Mouse (Mus musculus) intestine, embryonic 16.5 days (tissue): Measurements from ENCODE around the gene Tgm2. TPM values are rescaled to one million over a fixed set of nuclear protein-coding genes. Genes with fewer than 3 reads are reported as not detected.

Source experiments
- ATAC-seq: fragments of 200-750 bp; cut with Nextera tagmentation; 2 replicates; pipeline ENCODE4 v1.8.0; 2017; ENCODE audit warnings: moderate TSS enrichment, moderate library complexity
- H3K27ac ChIP-seq: fragments of 300-500 bp; sonication (generic); 2 replicates; pipeline ENCODE4 v1.5.1; 2014; ENCODE audit warnings: mild to moderate bottlenecking, low read length
- H3K27me3 ChIP-seq: fragments of 300-500 bp; sonication (generic); replicated peaks from 2 replicates; pipeline ENCODE4 v1.6.1; 2014; ENCODE audit warnings: low read length, control low read depth, mixed read lengths; ENCODE audit not compliant: control insufficient read depth, insufficient read depth
- H3K36me3 ChIP-seq: fragments of 300-500 bp; sonication (generic); 2 replicates; pipeline ENCODE4 v1.6.1; 2014; ENCODE audit warnings: low read length, control low read depth; ENCODE audit not compliant: control insufficient read depth, insufficient read depth
- H3K4me1 ChIP-seq: fragments of 300-500 bp; sonication (generic); 2 replicates; pipeline ENCODE4 v1.6.1; 2014; ENCODE audit warnings: low read length, control low read depth, mixed read lengths; ENCODE audit not compliant: control insufficient read depth, insufficient read depth
- H3K4me2 ChIP-seq: fragments of 300-500 bp; sonication (generic); 2 replicates; pipeline ENCODE4 v1.6.1; 2014; ENCODE audit warnings: low read depth, low read length, control low read depth
- H3K4me3 ChIP-seq: fragments of 300-500 bp; sonication (generic); 2 replicates; pipeline ENCODE4 v1.5.1; 2014; ENCODE audit warnings: mild to moderate bottlenecking, low read length
- H3K9ac ChIP-seq: fragments of 300-500 bp; sonication (generic); 2 replicates; pipeline ENCODE4 v1.6.1; 2014; ENCODE audit warnings: low read depth, low read length
- H3K9me3 ChIP-seq: fragments of 300-500 bp; sonication (generic); 2 replicates; pipeline ENCODE4 v1.6.1; 2016; ENCODE audit warnings: low read length, control low read depth; ENCODE audit not compliant: control insufficient read depth
- WGBS: fragments of 180-500 bp; shearing (Covaris S2); extraction: QIAGEN DNeasy Blood & Tissue Kit; methylation state at CpG from one replicate; pipeline ENCODE4 v1.1.7; 2014; 5-methylcytosine and 5-hydroxymethylcytosine counted together
- polyA plus RNA-seq: library from polyadenylated mRNA; unstranded; fragments of >200 nt; fragmentation: Nextera tagmentation; extraction: Ambion mirVana; gene quantifications from 2 replicates; pipeline ENCODE4 v1.2.1, GENCODE M21; 2015

Tgm2 gene
- polyA plus RNA-seq, 1 experiment from 2014 or later, result 96.5 TPM

GRCm38 (mm10) chr2:158157654-158158053 is 11.4 kb upstream of the Tgm2 start:
- Histone ChIP-seq H3K9me3 (no peaks in the 10 kb centered on the region), H3K27ac (no peak overlapping the region), H3K9ac (no peak overlapping the region), H3K4me1 (peaks cover 40% of the 10 kb centered on the region), H3K27me3 (no peaks in the 10 kb centered on the region), H3K36me3 (no peaks in the 10 kb centered on the region), H3K4me3 (no peak overlapping the region), H3K4me2 (no peak overlapping the region)
- no peak for ATAC-seq
- 70% methylated on average over 8 of the region's 8 CpGs for WGBS

GRCm38 (mm10) chr2:158156487-158156886 is 10.3 kb upstream of the Tgm2 start:
- Histone ChIP-seq H3K27ac (no peak overlapping the region), H3K9me3 (no peaks in the 10 kb centered on the region), H3K27me3 (no peaks in the 10 kb centered on the region), H3K4me3 (no peak overlapping the region), H3K9ac (no peak overlapping the region), H3K4me2 (no peak overlapping the region), H3K4me1 (peaks cover 38% of the 10 kb centered on the region), H3K36me3 (no peaks in the 10 kb centered on the region)
- ATAC-seq, result no peak
- WGBS, result 79% methylated on average over 9 of the region's 9 CpGs

GRCm38 (mm10) chr2:158155615-158156014 is 9.4 kb upstream of the Tgm2 start:
- Histone ChIP-seq H3K27ac (no peak overlapping the region), H3K4me1 (peaks cover 36% of the 10 kb centered on the region), H3K36me3 (no peaks in the 10 kb centered on the region), H3K9me3 (peaks cover 4% of the 10 kb centered on the region), H3K9ac (no peak overlapping the region), H3K4me2 (no peak overlapping the region), H3K27me3 (no peaks in the 10 kb centered on the region), H3K4me3 (no peak overlapping the region)
- peak; percentile 13; the same call in 1 of the 2 replicates for ATAC-seq
- 44% methylated on average over 2 of the region's 2 CpGs for WGBS

- 89% methylated on average over 7 of the region's 7 CpGs for WGBS
- Histone ChIP-seq H3K27me3 (no peaks in the 10 kb centered on the region), H3K4me2 (no peak overlapping the region), H3K4me1 (peaks cover 32% of the 10 kb centered on the region), H3K9ac (no peak overlapping the region), H3K4me3 (no peak overlapping the region), H3K9me3 (peaks cover 4% of the 10 kb centered on the region), H3K27ac (no peak overlapping the region), H3K36me3 (no peaks in the 10 kb centered on the region)
- ATAC-seq, result no peak
These were observed 8.9 kb upstream of the Tgm2 start for GRCm38 (mm10) chr2:158155101-158155500.

- peak; percentile 18; the same call in 1 of the 2 replicates for ATAC-seq
- no peak overlapping the region for H3K9ac ChIP-seq
- H3K4me3 ChIP-seq, result no peak overlapping the region
- 51% methylated on average over 8 of the region's 8 CpGs for WGBS
- peak overlapping the region; percentile 62; the same call in 1 of the 2 replicates for H3K4me2 ChIP-seq
- no peaks in the 10 kb centered on the region for H3K27me3 ChIP-seq
- H3K36me3 ChIP-seq, result no peaks in the 10 kb centered on the region
- H3K4me1 ChIP-seq, result peaks cover 27% of the 10 kb centered on the region
- peak overlapping the region; percentile 25; the same call in 1 of the 2 replicates for H3K27ac ChIP-seq
- H3K9me3 ChIP-seq, result peaks cover 4% of the 10 kb centered on the region
These were observed 8.4 kb upstream of the Tgm2 start for GRCm38 (mm10) chr2:158154641-158155040.

- peak overlapping the region; percentile 61 for H3K9ac ChIP-seq
- H3K27me3 ChIP-seq, result no peaks in the 10 kb centered on the region
- peak overlapping the region; percentile 25 for H3K27ac ChIP-seq
- peak; percentile 60 for ATAC-seq
- H3K4me2 ChIP-seq, result peak overlapping the region; percentile 62
- H3K36me3 ChIP-seq, result no peaks in the 10 kb centered on the region
- peaks cover 4% of the 10 kb centered on the region for H3K9me3 ChIP-seq
- peaks cover 24% of the 10 kb centered on the region for H3K4me1 ChIP-seq
- peak overlapping the region; percentile 47 for H3K4me3 ChIP-seq
- 1% methylated on average over 22 of the region's 22 CpGs for WGBS
These were observed 7.6 kb upstream of the Tgm2 start for GRCm38 (mm10) chr2:158153728-158154343.

- ATAC-seq, result peak; percentile 14; the same call in 1 of the 2 replicates
- WGBS, result 43% methylated on average over 6 of the region's 6 CpGs
- H3K27me3 ChIP-seq, result no peaks in the 10 kb centered on the region
- H3K9ac ChIP-seq, result no peak overlapping the region
- H3K4me3 ChIP-seq, result no peak overlapping the region
- H3K4me2 ChIP-seq, result no peak overlapping the region
- H3K4me1 ChIP-seq, result peaks cover 24% of the 10 kb centered on the region
- H3K27ac ChIP-seq, result no peak overlapping the region
- H3K36me3 ChIP-seq, result no peaks in the 10 kb centered on the region
- peaks cover 4% of the 10 kb centered on the region for H3K9me3 ChIP-seq
These were observed 6.6 kb upstream of the Tgm2 start for GRCm38 (mm10) chr2:158152685-158153309.

- H3K27ac ChIP-seq, result no peak overlapping the region
- no peaks in the 10 kb centered on the region for H3K27me3 ChIP-seq
- 95% methylated on average over 3 of the region's 3 CpGs for WGBS
- no peaks in the 10 kb centered on the region for H3K36me3 ChIP-seq
- no peak overlapping the region for H3K4me2 ChIP-seq
- ATAC-seq, result no peak
- H3K4me1 ChIP-seq, result peaks cover 24% of the 10 kb centered on the region
- no peak overlapping the region for H3K9ac ChIP-seq
- H3K9me3 ChIP-seq, result peaks cover 4% of the 10 kb centered on the region
- no peak overlapping the region for H3K4me3 ChIP-seq
These were observed 4.8 kb upstream of the Tgm2 start for GRCm38 (mm10) chr2:158151077-158151476.

GRCm38 (mm10) chr2:158146971-158147370 is 735 bp upstream of the Tgm2 start:
- Histone ChIP-seq H3K4me1 (peaks cover 31% of the 10 kb centered on the region), H3K36me3 (no peaks in the 10 kb centered on the region), H3K4me2 (no peak overlapping the region), H3K9ac (no peak overlapping the region), H3K9me3 (peaks cover 4% of the 10 kb centered on the region), H3K27ac (no peak overlapping the region), H3K27me3 (no peaks in the 10 kb centered on the region), H3K4me3 (no peak overlapping the region)
- ATAC-seq, result no peak
- 95% methylated on average over 8 of the region's 8 CpGs for WGBS
